Mouse (Mus musculus) retina, postnatal 7 days (tissue): ENCODE measurements at regions not wholly inside any gene's neighbourhood (a gene's known extent, or its start where the extent isn't known, plus 50 kb on each side); places are given as distances from the start of the nearest gene placed in this dataset.

Experiments used
- DNase-seq: peaks from one replicate; pipeline ENCODE4 v3.0.0-alpha.2; 2012; ENCODE audit warnings: low read depth, low spot score

DNA sequence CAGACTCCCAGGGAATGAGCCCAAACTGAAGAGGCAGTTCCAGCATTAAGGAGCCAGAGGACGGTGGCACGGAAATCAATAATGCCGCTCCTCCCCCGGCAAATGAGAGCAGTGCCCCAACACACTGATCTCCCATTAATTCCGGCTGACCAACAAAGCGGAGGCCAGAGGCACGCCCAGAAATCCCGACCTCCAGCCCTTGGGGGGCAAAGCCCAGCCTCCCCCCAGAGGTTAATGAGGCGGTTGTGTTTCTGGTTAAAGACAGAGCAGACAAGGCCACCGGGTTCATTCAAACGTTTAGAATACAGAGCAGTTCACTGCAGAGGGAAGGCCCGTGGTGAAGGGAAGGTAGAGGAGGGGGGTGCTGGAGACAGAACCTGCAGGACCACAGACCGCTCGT lies 149.9 kb upstream of the Tshz3 start:
- DNase-seq = no peak

DNA sequence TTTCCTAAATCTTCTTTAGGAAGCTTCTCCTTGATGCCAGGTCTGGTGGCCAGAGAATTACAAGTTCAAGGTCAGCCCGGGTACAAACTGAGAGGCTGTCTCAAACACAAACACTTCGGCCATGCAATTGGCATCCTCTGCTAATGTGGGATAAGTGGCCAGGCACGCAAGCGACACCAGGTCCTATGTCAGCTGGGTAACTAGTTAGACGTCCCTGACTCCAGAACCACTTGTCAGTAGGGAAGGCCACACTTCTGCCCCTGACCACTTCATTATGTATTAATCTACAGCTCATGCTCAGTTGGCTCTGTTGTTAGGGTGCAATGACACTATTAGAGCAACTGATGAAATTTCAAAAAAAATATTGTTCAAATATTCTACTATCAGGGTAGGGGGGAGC lies 149.5 kb upstream of the Tshz3 start:
- DNase-seq = no peak

DNA sequence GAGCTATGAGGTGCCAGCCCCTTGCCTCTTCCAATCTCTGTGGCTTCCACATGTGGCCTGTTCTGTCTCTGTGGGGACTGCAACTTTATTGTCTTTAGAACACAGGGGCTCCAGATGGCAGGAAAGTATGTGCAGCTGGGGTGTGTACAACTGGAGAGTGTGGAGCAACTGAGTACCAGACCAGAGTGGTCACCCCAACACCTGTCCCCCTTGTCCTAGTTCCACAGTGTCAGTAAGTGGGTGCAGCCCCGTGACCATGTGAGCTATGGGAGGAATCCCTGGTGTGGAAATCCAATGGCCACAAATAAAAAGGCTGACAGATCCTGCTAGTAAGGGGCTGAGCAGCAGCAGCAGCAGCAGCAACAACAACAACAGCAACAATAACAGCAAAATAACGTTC lies 126.9 kb upstream of the Tshz3 start:
- no peak for DNase-seq

DNA sequence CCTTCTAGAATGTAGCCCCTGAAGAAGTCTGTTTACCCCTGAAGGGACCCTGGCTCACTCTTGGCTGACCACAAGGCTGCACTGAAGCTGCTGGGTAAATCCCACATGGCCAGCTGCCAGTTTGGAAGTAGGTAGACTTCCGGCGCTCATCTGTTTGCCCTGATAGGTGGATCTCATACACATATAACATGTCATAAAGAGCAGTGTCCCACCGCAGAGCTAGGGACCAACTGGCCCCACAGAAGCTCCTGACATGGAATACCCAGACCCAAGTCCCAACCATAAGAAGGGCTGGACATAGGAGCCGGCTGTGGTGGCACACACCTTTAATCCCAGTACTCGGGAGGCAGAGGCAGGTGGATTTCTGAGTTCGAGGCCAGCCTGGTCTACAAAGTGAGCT lies 115.8 kb upstream of the Tshz3 start:
- DNase-seq = no peak

DNA sequence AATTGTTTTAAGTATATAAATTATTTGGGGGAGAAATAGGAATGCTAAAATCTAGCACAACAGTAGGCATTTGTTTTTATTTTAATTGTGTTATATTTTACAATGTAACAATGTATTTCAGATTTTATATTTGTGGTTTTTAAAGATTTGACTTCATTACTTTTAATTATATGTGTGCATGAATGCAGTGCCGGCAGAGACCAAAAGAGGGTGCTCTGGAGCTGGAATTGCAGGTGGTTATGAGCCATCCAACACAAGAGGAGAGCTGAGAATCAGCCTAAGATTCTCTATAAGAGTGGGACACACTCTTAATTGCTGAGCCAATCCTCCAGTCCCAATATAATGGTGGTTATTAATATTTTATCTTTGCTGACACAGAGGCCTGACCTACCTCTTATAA lies 112.9 kb upstream of the Tshz3 start:
- DNase-seq = no peak

DNA sequence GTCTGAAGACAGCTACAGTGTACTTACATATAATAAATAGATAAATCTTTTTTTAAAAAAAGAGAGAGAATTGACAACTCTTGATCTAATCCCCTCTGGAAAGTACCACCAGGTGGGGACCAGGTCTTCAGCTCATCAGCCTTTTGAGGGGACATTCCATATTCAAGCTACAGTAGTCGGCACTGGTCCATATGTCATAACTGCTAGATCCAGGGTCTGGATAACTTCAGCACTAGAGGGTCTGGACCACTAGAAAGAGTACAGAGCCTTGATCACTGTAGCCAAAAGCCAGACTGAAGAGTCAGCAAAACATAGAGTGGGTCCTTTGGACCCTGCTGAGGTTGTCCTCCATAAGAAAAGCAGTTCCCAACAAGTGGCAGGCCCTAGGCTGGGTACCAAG lies 106.4 kb upstream of the Tshz3 start:
- DNase-seq = no peak

DNA sequence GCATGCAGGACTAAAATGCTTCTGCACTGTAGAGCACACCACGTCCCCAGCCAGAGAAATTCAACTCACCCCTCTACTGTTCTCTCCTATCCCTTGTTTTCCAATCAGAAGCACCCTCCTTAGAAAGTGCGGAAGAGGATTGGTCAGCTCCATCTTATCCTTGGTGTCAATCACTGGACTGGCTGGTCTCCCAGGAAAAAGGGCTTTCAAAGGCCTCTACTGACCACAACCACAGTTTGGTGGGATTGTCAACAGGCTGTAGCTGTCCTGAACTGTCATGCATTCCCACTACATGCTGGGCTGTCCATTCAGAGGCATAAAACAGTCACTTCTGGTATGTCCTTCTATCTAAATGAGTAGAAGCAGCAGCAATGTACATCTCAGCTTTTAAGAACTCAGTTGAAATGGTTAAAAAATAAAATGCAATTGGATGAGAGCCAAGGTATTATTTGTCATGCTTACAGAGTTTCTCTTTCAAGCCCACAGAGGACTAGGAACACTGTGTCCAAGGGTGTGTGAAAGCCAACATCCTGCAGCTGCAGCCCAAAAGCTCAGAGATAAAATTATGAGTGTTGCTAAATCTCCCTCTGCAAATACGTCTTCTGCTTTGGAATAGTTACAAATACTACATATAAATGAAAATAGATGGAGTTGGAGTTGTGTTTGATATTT lies 101.2 kb upstream of the Tshz3 start:
- no peak for DNase-seq

DNA sequence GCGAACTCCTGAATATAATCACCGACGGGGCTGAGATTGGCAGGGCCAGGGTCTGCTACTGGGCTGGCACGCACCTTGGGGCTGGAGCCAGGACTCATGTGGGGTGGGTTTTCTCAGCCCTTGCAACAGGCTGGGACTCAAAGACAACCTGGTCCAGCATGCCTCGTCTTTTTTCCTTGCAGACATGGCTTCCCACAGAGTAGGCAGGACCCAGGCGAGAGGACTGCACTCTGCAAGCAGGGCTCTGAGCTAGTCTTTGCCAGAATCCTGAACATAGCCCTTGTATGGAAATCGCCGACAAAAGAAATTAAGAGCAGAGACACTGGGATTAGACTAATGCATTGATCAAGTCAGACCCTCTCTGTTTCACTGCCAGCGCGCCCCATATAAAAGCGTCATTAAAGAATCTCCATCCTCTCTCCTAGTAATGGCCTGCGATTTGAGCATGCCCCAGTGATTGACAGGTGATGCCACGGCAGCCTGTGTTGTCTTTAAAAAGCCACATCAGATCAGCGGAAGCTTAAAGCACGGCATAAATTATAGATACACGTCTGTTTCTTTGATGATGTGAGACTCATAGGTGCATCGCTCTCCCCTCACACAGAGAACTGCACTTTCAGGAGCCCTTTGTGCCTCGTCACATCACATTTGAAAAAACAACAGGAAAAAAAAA lies 92.8 kb upstream of the Tshz3 start:
- DNase-seq = no peak

DNA sequence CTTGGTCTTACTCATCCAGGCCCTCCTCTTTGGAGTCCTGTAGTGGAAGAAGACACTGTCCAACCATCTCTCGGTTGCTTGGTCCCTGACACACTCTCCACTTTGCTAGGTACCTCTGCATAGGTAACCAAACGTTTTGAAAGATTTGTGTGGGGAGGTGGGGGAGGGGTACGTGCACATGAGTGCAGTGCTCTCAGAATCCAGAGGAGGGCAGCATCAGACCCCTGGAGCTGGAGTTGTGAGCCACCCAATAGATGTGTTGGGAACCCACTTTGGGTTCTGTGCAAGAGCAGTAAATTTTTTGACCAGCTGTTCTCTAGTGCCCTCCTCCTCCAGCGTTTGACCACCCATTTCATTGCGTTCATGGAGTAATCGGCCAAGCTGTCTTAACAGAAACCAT lies 77.7 kb upstream of the Tshz3 start:
- DNase-seq = no peak

DNA sequence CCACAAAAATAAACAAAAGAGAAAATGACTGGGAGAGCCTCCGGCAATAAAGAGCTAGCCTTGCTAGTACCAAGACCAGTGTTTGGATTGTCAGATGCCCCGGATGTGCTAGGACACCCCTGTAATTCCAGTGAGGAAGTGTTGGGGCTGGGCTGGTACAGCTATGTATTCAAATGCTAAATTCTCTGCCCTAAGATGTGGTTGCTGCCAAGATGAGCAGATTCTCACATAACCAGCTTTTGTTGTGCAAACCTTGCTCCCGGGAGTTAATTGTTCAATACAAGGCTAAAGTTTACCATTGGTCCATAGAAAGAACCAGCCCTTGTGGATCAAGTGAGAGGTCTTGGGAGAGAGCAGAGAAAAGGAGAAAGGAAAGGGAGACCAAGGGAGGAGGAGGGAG lies 53.7 kb upstream of the Tshz3 start:
- DNase-seq = no peak
